Mouse (Mus musculus) liver, postnatal 0 days (tissue): ENCODE measurements around the gene Has3.

Experiments used
- CTCF ChIP-seq: sonication (generic); IDR thresholded peaks from 2 replicates; pipeline ENCODE4 v1.5.1; 2016; ENCODE audit warnings: antibody characterized with exemption, low read depth
- EP300 ChIP-seq: IDR thresholded peaks from 2 replicates; pipeline ENCODE4 v1.6.1; 2016; ENCODE audit warnings: antibody characterized with exemption, low read depth, mild to moderate bottlenecking

DNA sequence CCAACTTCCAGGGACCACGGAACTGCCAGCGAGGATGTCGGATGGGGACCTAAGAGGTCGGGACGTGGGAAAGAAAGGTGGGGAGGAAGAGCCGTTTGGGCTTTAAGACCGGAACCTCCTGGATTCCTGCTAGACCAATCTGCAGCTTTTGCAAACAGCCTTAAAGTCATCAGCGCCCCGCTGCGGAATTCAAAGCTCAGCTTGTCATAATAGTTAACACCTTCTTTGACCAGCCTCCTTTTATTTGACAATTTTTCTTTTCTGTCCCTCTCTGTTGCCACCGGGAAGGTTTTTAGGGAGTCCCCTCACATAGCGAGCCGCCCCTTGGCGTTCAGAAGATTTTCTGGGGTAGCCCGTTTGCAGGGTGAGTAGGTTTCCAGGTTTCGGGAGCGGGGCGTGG, at the start of gene Has3:
- TF ChIP-seq CTCF (no peak), EP300 (no peak)
